Mouse (Mus musculus) CH12.LX (cell line): ENCODE data around the gene Birc6. TPM values are rescaled to one million over a fixed set of nuclear protein-coding genes. Genes with fewer than 3 reads are reported as not detected.

Experiments
- DNase-seq: peaks from one replicate; pipeline ENCODE4 v3.0.0-alpha.2; 2013; ENCODE audit errors: extremely low read depth
- H3K27ac ChIP-seq: 2 replicates; pipeline ENCODE4 v1.5.1; 2012; ENCODE audit warnings: low read depth, mild to moderate bottlenecking, control low read depth, moderate library complexity; ENCODE audit not compliant: insufficient read depth
- H3K27me3 ChIP-seq: replicated peaks from 2 replicates; pipeline ENCODE3; 2012; ENCODE audit warnings: inconsistent platforms
- H3K36me3 ChIP-seq, 2 experiments: replicated peaks in 1 of 2; 2 replicates each; pipeline versions ENCODE3 to v1.6.1; 2012; ENCODE audit warnings: inconsistent platforms in 1 of 2, low read length in 1 of 2, mild to moderate bottlenecking in 1 of 2, mixed read lengths in 1 of 2, moderate library complexity in 1 of 2; ENCODE audit not compliant: control insufficient read depth in 1 of 2, insufficient read depth in 1 of 2
- H3K4me1 ChIP-seq, 2 experiments: 2 replicates each; pipeline ENCODE4 v1.6.1; 2012; ENCODE audit warnings: inconsistent platforms in 1 of 2, moderate library complexity in 1 of 2; ENCODE audit not compliant: insufficient read depth in 2 of 2, control insufficient read depth in 1 of 2
- H3K4me2 ChIP-seq: 2 replicates; pipeline ENCODE4 v1.6.1; 2012; ENCODE audit warnings: low read depth, mild to moderate bottlenecking, control low read depth; ENCODE audit not compliant: poor library complexity, insufficient read depth, severe bottlenecking
- H3K4me3 ChIP-seq, 3 experiments: fragments of 150-350 bp in 1 of 3; sonication (generic) in 1 of 3; replicated peaks in 1 of 3; 2 replicates each; pipeline versions ENCODE3 to v1.5.1; 2011 to 2012; ENCODE audit warnings: low read depth in 2 of 3, low read length in 2 of 3, mild to moderate bottlenecking in 2 of 3, moderate library complexity in 2 of 3, control low read depth in 1 of 3, improper control_type of control experiment in 1 of 3, inconsistent platforms in 1 of 3, mixed read lengths in 1 of 3; ENCODE audit not compliant: poor library complexity in 1 of 3
- H3K79me2 ChIP-seq: replicated peaks from 2 replicates; pipeline ENCODE4 v1.6.1; 2012; ENCODE audit warnings: mild to moderate bottlenecking, moderate library complexity; ENCODE audit not compliant: control insufficient read depth, poor library complexity, insufficient read depth, severe bottlenecking; ENCODE audit errors: extremely low read depth
- H3K9ac ChIP-seq: 2 replicates; pipeline ENCODE4 v1.6.1; 2012; ENCODE audit warnings: low read depth, mild to moderate bottlenecking, control low read depth, moderate library complexity; ENCODE audit not compliant: insufficient read depth
- H3K9me3 ChIP-seq: replicated peaks from 2 replicates; pipeline ENCODE3; 2012; ENCODE audit warnings: low read length, inconsistent platforms, mixed read lengths
- CHD1 ChIP-seq: IDR thresholded peaks from 2 replicates; pipeline ENCODE4 v1.6.1; 2012; ENCODE audit warnings: low read depth, low read length, improper control_type of control experiment, inconsistent platforms
- CTCF ChIP-seq, 2 experiments: IDR thresholded peaks in 1 of 2; conservative IDR thresholded peaks in 1 of 2; 2 replicates each; pipeline ENCODE4 v1.5.1; 2011 to 2012; ENCODE audit warnings: low read depth in 2 of 2, low read length in 2 of 2, improper control_type of control experiment in 1 of 2, inconsistent platforms in 1 of 2, mild to moderate bottlenecking in 1 of 2, moderate library complexity in 1 of 2
- POLR2A ChIP-seq: IDR thresholded peaks from 2 replicates; pipeline ENCODE4 v1.6.1; 2011; ENCODE audit warnings: low read depth, mild to moderate bottlenecking, improper control_type of control experiment, low read length
- POLR2AphosphoS2 ChIP-seq: IDR thresholded peaks from 2 replicates; pipeline ENCODE4 v1.6.1; 2011; ENCODE audit warnings: low read depth, low read length, improper control_type of control experiment
- RAD21 ChIP-seq: IDR thresholded peaks from 2 replicates; pipeline ENCODE4 v1.6.1; 2011; ENCODE audit warnings: low read depth, mild to moderate bottlenecking, low read length, improper control_type of control experiment, moderate library complexity
- SMC3 ChIP-seq: IDR thresholded peaks from 2 replicates; pipeline ENCODE4 v1.6.1; 2011; ENCODE audit warnings: low read depth, low read length, improper control_type of control experiment
- TCF12 ChIP-seq: IDR thresholded peaks from 2 replicates; pipeline ENCODE4 v1.6.1; 2014; ENCODE audit warnings: low read depth, mild to moderate bottlenecking, inconsistent platforms, low read length, improper control_type of control experiment
- UBTF ChIP-seq: IDR thresholded peaks from 2 replicates; pipeline ENCODE4 v1.6.1; 2012; ENCODE audit warnings: low read depth, mild to moderate bottlenecking, inconsistent platforms, low read length, improper control_type of control experiment, moderate library complexity
- USF2 ChIP-seq: conservative IDR thresholded peaks from 2 replicates; pipeline ENCODE4 v1.6.1; 2011; ENCODE audit warnings: low read depth, low read length, improper control_type of control experiment
- dilution Hi-C: fragments of 300-500 bp; cut with MboI; formaldehyde crosslinking; loops from 2 replicates; pipeline ENCODE4 v1.14.3; 2020; ENCODE audit warnings: low sequenced_read_pairs; ENCODE audit not compliant: extremely low pct_unique_long_range_greater_than_20kb, extremely low pct_ligation_motif_present
- in situ Hi-C: fragments of 300-500 bp; cut with MboI; formaldehyde crosslinking; loops from 3 replicates; pipeline ENCODE4 v1.14.3; 2019; ENCODE audit warnings: low sequenced_read_pairs, low pct_ligation_motif_present, low pct_unique_long_range_greater_than_20kb, mixed read lengths
- polyA plus RNA-seq: library from polyadenylated mRNA; unstranded; fragments of >175 nt; gene quantifications from 2 replicates; pipeline ENCODE4 v1.2.1, GENCODE M21; 2012; ENCODE audit warnings: low read depth; ENCODE audit not compliant: insufficient read length
- total RNA-seq, 2 experiments: library from RNA; depleted of rRNA; stranded (reverse); fragments of 300-350 nt in 1 of 2; fragments of >200 nt in 1 of 2; gene quantifications; 2 replicates each; pipeline ENCODE4 v1.2.3; 2012 to 2014

The Birc6 gene
- total and polyA plus RNA-seq, 3 experiments: 55.5 to 78.7 (median 57.2) TPM

- Histone ChIP-seq H3K4me2 (no peak overlapping the region), H3K9ac (no peak overlapping the region), H3K27me3 (no peaks in the 10 kb centered on the region), H3K36me3 (peaks cover 49 to 86% of the 10 kb centered on the region in 2 experiments), H3K4me1 (no peaks in the 10 kb centered on the region), H3K9me3 (no peaks in the 10 kb centered on the region), H3K4me3 (no peak overlapping the region), H3K79me2 (peaks cover 2% of the 10 kb centered on the region; the same call in 1 of the 2 replicates), H3K27ac (no peak overlapping the region)
- in situ Hi-C loops: no loop called here
- peak; percentile 47 for DNase-seq
- dilution Hi-C loops: no loop called here
- TF ChIP-seq POLR2A: no peak
- peak in 1 of 2 experiments; percentile 68; a peak in 3 of 4 replicates for TF ChIP-seq CTCF (conservative IDR thresholded peaks at IDR 0.05 in 1 of 2, IDR thresholded peaks at IDR 0.05 in 1 of 2; ENCODE audit: low read depth in 2 of 2, low read length in 2 of 2)
- TF ChIP-seq SMC3: peak; percentile 54
- peak; percentile 50 for TF ChIP-seq RAD21
Measured at GRCm38 (mm10) chr17:74673251-74673650, 145.2 kb downstream of the Birc6 start.

GRCm38 (mm10) chr17:74678061-74678460 is 150.0 kb downstream of the Birc6 start:
- Histone ChIP-seq H3K27ac (no peak overlapping the region), H3K9me3 (no peaks in the 10 kb centered on the region), H3K4me3 (no peak overlapping the region), H3K27me3 (no peaks in the 10 kb centered on the region)
- TF ChIP-seq CTCF (conservative IDR thresholded peaks at IDR 0.05 in 1 of 2, IDR thresholded peaks at IDR 0.05 in 1 of 2; ENCODE audit: low read depth in 2 of 2, low read length in 2 of 2) (no peak), TCF12 (no peak), CHD1 (no peak), USF2 (no peak)
- TF ChIP-seq, all 38 proteins: peak for 0
- H3K36me3 ChIP-seq: peaks cover 35 to 72% of the 10 kb centered on the region in 2 experiments
- H3K9ac ChIP-seq: no peak overlapping the region
- no peaks in the 10 kb centered on the region for H3K4me1 ChIP-seq
- DNase-seq: no peak
- in situ Hi-C loops: no loop called here
- dilution Hi-C loops: no loop called here
- no peak overlapping the region for H3K4me2 ChIP-seq
- H3K79me2 ChIP-seq: peaks cover 2% of the 10 kb centered on the region; the same call in 1 of the 2 replicates

- peaks cover 15 to 65% of the 10 kb centered on the region in 2 experiments for H3K36me3 ChIP-seq
- no peaks in the 10 kb centered on the region for H3K79me2 ChIP-seq
- no peak overlapping the region for H3K4me3 ChIP-seq
- H3K9me3 ChIP-seq: no peaks in the 10 kb centered on the region
- no peak for TF ChIP-seq POLR2AphosphoS2
- TF ChIP-seq UBTF: no peak
- no peak overlapping the region for H3K27ac ChIP-seq
- in situ Hi-C loops: no loop called here
- dilution Hi-C loops: no loop called here
- H3K4me2 ChIP-seq: no peak overlapping the region
- DNase-seq: no peak
- no peaks in the 10 kb centered on the region for H3K4me1 ChIP-seq
- H3K27me3 ChIP-seq: no peaks in the 10 kb centered on the region
- H3K9ac ChIP-seq: no peak overlapping the region
Measured at GRCm38 (mm10) chr17:74684927-74685326, 156.8 kb downstream of the Birc6 start.
